Mouse (Mus musculus) erythroblast, embryonic 14.5 days (primary cell): Measurements from ENCODE around the gene Tm6sf1.

ENCODE experiments used
- GATA1 ChIP-seq: IDR thresholded peaks from 2 replicates; pipeline ENCODE4 v1.6.1; 2012; ENCODE audit warnings: low read length, inconsistent platforms, mixed read lengths
- TAL1 ChIP-seq: IDR thresholded peaks from 3 replicates; pipeline ENCODE4 v1.6.1; 2012; ENCODE audit warnings: low read length, inconsistent platforms, mixed read lengths

DNA sequence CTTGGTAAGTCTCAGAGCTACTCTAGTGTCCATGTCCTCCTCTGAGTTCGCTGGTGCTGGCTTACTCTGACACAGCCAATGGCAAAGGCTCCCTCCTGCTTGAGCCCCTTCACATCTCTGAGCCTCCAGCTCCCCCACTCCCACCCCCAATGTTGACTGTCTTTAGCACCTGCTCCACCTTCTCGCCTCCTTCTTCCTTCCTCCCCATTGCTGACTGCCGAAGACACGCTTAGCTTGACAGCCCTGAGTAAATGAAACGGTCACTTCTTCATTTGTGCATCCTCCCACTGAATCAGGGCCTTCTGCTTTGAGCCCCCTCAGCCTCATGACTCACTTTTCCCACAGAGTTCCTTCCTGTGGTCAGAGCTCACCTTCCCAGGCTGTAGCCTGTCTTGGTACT is 2.2 kb downstream of the Tm6sf1 start:
- no peak for TF ChIP-seq TAL1
- TF ChIP-seq GATA1, result no peak
